Mouse (Mus musculus): Measurements from ENCODE around the gene Slfn8. TPM values are rescaled to one million over a fixed set of nuclear protein-coding genes. Genes with fewer than 3 reads are reported as not detected.
"Not testable (repeated sequence)": the region's sequence is repeated elsewhere in the genome, so short reads cannot be mapped to it uniquely, and the experiment has no call there.

Gene Slfn8
- polyA plus RNA-seq, 1 experiment = not detected

- H3K79me3 ChIP-seq (ENCODE audit: low read depth) = no peaks in the 10 kb centered on the region
- no peak overlapping the region for H3K4me3 ChIP-seq (ENCODE audit: insufficient read depth, poor library complexity, severe bottlenecking)
- H3K36me3 ChIP-seq (ENCODE audit: control insufficient read depth, insufficient read depth) = no peaks in the 10 kb centered on the region
- TF ChIP-seq MYOD1 (IDR thresholded peaks at IDR 0.05; ENCODE audit: control insufficient read depth, insufficient read length, low read depth) (no peak), CEBPB (IDR thresholded peaks at IDR 0.05; ENCODE audit: low read depth) (no peak), MAX (IDR thresholded peaks at IDR 0.05) (no peak), USF1 (IDR thresholded peaks at IDR 0.05; ENCODE audit: low read depth) (no peak), CTCF (IDR thresholded peaks at IDR 0.05; ENCODE audit: control insufficient read depth, insufficient read depth, insufficient read length) (no peak), MYOG (IDR thresholded peaks at IDR 0.05; ENCODE audit: control insufficient read depth, extremely low read depth, insufficient read length) (no peak), FOSL1 (IDR thresholded peaks at IDR 0.05; ENCODE audit: insufficient read depth, low read length, poor library complexity, severe bottlenecking) (no peak)
- no peak overlapping the region for H3ac ChIP-seq (ENCODE audit: control insufficient read depth, insufficient read length, low read depth)
- H3K27me3 ChIP-seq (ENCODE audit: control insufficient read depth, insufficient read depth, insufficient read length) = no peaks in the 10 kb centered on the region
- no peaks in the 10 kb centered on the region for H3K79me2 ChIP-seq (ENCODE audit: control insufficient read depth, insufficient read depth)
Observed at GRCm38 (mm10) chr11:83043891-83044290, 23.3 kb upstream of the Slfn8 start.

- H3ac ChIP-seq (ENCODE audit: control insufficient read depth, insufficient read length, low read depth) = no peak overlapping the region
Observed at GRCm38 (mm10) chr11:83041000-83041399, 20.4 kb upstream of the Slfn8 start.

GRCm38 (mm10) chr11:83040325-83040724 lies 19.7 kb upstream of the Slfn8 start:
- Histone ChIP-seq H3K4me3 (ENCODE audit: insufficient read depth, poor library complexity, severe bottlenecking) (no peak overlapping the region), H3ac (ENCODE audit: control insufficient read depth, insufficient read length, low read depth) (no peak overlapping the region), H3K79me2 (ENCODE audit: control insufficient read depth, insufficient read depth) (no peaks in the 10 kb centered on the region), H3K27me3 (ENCODE audit: control insufficient read depth, insufficient read depth, insufficient read length) (no peaks in the 10 kb centered on the region), H3K36me3 (ENCODE audit: control insufficient read depth, insufficient read depth) (no peaks in the 10 kb centered on the region), H3K79me3 (ENCODE audit: low read depth) (no peaks in the 10 kb centered on the region)
- TF ChIP-seq USF1 (IDR thresholded peaks at IDR 0.05; ENCODE audit: low read depth) (no peak), FOSL1 (IDR thresholded peaks at IDR 0.05; ENCODE audit: insufficient read depth, low read length, poor library complexity, severe bottlenecking) (no peak), MYOD1 (IDR thresholded peaks at IDR 0.05; ENCODE audit: control insufficient read depth, insufficient read length, low read depth) (no peak), CTCF (IDR thresholded peaks at IDR 0.05; ENCODE audit: control insufficient read depth, insufficient read depth, insufficient read length) (no peak), CEBPB (IDR thresholded peaks at IDR 0.05; ENCODE audit: low read depth) (no peak), MAX (IDR thresholded peaks at IDR 0.05) (no peak)

More at GRCm38 (mm10) chr11:83041000-83041399, 20.4 kb upstream of the Slfn8 start:
- no peaks in the 10 kb centered on the region for H3K79me3 ChIP-seq (ENCODE audit: low read depth)
- H3K27me3 ChIP-seq (ENCODE audit: control insufficient read depth, insufficient read depth, insufficient read length) = no peaks in the 10 kb centered on the region
- no peak overlapping the region for H3K4me3 ChIP-seq (ENCODE audit: insufficient read depth, poor library complexity, severe bottlenecking)
- H3K36me3 ChIP-seq (ENCODE audit: control insufficient read depth, insufficient read depth) = no peaks in the 10 kb centered on the region
- no peaks in the 10 kb centered on the region for H3K79me2 ChIP-seq (ENCODE audit: control insufficient read depth, insufficient read depth)
- TF ChIP-seq USF1 (IDR thresholded peaks at IDR 0.05; ENCODE audit: low read depth) = no peak
- TF ChIP-seq MAX (IDR thresholded peaks at IDR 0.05) = no peak
- no peak for TF ChIP-seq CTCF (IDR thresholded peaks at IDR 0.05; ENCODE audit: control insufficient read depth, insufficient read depth, insufficient read length)
- no peak for TF ChIP-seq CEBPB (IDR thresholded peaks at IDR 0.05; ENCODE audit: low read depth)
- TF ChIP-seq MYOD1 (IDR thresholded peaks at IDR 0.05; ENCODE audit: control insufficient read depth, insufficient read length, low read depth) = no peak
- TF ChIP-seq MYOG (IDR thresholded peaks at IDR 0.05; ENCODE audit: control insufficient read depth, extremely low read depth, insufficient read length) = no peak
- TF ChIP-seq FOSL1 (IDR thresholded peaks at IDR 0.05; ENCODE audit: insufficient read depth, low read length, poor library complexity, severe bottlenecking) = no peak

DNA sequence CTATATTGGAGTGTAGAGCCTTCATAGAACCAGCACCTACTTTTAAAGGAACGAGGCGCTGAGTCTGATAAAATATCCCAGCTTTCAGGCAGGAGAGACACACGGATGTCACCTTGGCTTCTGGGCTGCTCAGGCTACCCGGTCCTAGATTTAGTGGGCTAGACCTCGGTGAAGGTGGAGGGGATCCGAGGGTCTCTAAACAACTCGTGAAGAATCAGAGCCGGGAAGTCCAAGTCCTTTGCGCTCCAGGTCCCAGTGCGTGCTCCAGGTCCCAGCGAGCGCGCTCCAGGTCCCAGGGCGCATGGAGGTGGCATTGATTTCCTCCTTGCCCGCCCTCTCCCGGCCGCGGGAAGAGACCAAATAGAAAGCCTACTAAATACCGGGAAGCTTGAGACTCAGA lies 19.2 kb upstream of the Slfn8 start:
- Histone ChIP-seq H3K36me3 (ENCODE audit: control insufficient read depth, insufficient read depth) (no peaks in the 10 kb centered on the region), H3K27me3 (ENCODE audit: control insufficient read depth, insufficient read depth, insufficient read length) (no peaks in the 10 kb centered on the region), H3K79me2 (ENCODE audit: control insufficient read depth, insufficient read depth) (no peaks in the 10 kb centered on the region), H3K4me3 (ENCODE audit: insufficient read depth, poor library complexity, severe bottlenecking) (no peak overlapping the region), H3K79me3 (ENCODE audit: low read depth) (no peaks in the 10 kb centered on the region), H3ac (ENCODE audit: control insufficient read depth, insufficient read length, low read depth) (no peak overlapping the region)
- TF ChIP-seq FOSL1 (IDR thresholded peaks at IDR 0.05; ENCODE audit: insufficient read depth, low read length, poor library complexity, severe bottlenecking) (no peak), MYOD1 (IDR thresholded peaks at IDR 0.05; ENCODE audit: control insufficient read depth, insufficient read length, low read depth) (no peak), CEBPB (IDR thresholded peaks at IDR 0.05; ENCODE audit: low read depth) (no peak), MAX (IDR thresholded peaks at IDR 0.05) (no peak), MYOG (IDR thresholded peaks at IDR 0.05; ENCODE audit: control insufficient read depth, extremely low read depth, insufficient read length) (no peak), USF1 (IDR thresholded peaks at IDR 0.05; ENCODE audit: low read depth) (no peak), CTCF (IDR thresholded peaks at IDR 0.05; ENCODE audit: control insufficient read depth, insufficient read depth, insufficient read length) (no peak)

DNA sequence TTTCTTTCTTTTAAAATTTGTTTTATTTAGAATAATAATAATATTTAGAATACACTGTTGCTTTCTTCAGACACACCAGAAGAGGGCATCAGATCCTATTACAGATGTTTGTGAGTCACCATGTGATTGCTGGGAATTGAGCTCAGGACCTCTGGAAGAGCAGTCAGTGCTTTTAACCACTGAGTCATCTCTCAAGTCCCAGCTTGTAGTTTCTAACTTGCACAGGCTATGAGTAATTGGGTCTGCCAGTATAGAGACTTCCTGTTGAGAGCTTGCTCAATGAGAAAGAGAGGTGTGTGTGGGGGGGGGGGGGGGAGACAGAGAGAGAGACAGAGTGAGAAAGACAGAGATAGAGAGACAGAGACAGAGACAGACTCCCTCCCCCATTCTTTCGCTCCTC lies 18.5 kb upstream of the Slfn8 start:
- H3K36me3 ChIP-seq (ENCODE audit: control insufficient read depth, insufficient read depth) = no peaks in the 10 kb centered on the region
- no peaks in the 10 kb centered on the region for H3K27me3 ChIP-seq (ENCODE audit: control insufficient read depth, insufficient read depth, insufficient read length)
- no peak overlapping the region for H3K4me3 ChIP-seq (ENCODE audit: insufficient read depth, poor library complexity, severe bottlenecking)
- no peak overlapping the region for H3ac ChIP-seq (ENCODE audit: control insufficient read depth, insufficient read length, low read depth)
- no peaks in the 10 kb centered on the region for H3K79me3 ChIP-seq (ENCODE audit: low read depth)
- TF ChIP-seq MYOD1 (IDR thresholded peaks at IDR 0.05; ENCODE audit: control insufficient read depth, insufficient read length, low read depth) (no peak), MAX (IDR thresholded peaks at IDR 0.05) (no peak)
- H3K79me2 ChIP-seq (ENCODE audit: control insufficient read depth, insufficient read depth) = no peaks in the 10 kb centered on the region

DNA sequence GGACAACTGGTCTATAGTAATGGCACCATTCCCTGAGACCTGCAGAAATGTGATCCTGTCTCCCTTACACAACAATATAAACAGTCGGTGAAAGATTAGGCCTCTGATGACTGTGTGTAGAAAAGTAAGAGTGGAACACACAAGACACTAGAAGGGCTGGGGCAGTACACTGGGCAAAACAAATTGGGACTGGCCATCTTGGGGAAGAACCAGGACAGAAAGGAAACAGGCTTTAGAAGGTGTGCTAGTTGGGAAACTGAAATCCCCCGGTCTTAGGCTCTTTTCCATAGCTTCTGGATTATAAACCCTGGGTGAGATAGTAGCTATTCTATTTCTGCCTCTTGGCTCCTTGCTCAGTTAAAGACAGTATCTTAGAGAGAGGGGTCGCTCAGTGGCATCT lies 18.1 kb upstream of the Slfn8 start:
- not testable (repeated sequence) for H3K79me3 ChIP-seq (ENCODE audit: low read depth); H3ac ChIP-seq (ENCODE audit: control insufficient read depth, insufficient read length, low read depth); H3K36me3 ChIP-seq (ENCODE audit: control insufficient read depth, insufficient read depth); H3K4me3 ChIP-seq (ENCODE audit: insufficient read depth, poor library complexity, severe bottlenecking); H3K79me2 ChIP-seq (ENCODE audit: control insufficient read depth, insufficient read depth); H3K27me3 ChIP-seq (ENCODE audit: control insufficient read depth, insufficient read depth, insufficient read length)

DNA sequence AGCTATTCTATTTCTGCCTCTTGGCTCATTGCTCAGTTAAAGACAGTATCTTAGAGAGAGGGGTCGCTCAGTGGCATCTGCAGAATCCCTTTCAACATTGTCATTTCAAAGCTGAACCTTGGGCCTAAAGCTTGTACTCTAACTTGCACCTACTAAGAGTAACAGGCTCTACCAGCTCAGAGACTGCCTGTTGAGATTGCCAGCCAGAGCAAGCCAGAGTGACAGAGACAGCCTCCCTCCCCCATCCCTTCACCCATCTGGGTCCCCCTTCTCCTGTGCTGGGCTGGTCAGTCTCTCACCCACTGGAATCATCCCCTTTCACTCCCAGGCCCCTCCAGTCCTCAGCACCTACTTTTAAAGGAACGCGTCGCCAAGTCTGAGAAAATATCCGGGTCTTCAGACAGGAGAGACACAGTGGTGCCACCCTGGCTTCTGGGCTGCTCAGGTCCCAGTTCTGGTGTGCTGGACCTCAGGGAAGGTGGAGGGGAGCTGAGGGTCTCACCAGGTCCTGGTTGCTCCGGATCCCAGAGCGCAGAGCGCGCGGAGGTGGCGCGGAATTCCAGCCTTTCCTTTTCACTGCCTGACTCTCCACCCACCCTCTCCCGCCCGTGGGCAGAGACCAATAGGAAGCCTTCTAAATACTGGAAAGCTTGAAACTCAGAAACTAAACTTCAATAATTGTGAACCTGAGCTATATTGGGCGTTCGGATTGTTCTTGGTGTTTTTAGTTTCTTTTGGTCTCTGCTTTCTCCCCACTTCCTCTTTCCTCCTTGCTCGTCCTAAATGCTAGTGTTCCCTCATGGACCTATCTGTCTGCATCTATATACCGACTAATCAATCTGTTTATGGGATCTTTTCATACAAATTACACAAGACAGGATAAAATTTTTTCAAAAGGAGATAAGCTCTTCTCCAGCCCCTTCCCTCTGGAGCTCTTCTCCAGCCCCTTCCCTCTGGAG lies 770 bp downstream of the Slfn8 start:
- not testable (repeated sequence) for H3ac ChIP-seq (ENCODE audit: control insufficient read depth, insufficient read length, low read depth); H3K79me2 ChIP-seq (ENCODE audit: control insufficient read depth, insufficient read depth); H3K27me3 ChIP-seq (ENCODE audit: control insufficient read depth, insufficient read depth, insufficient read length); H3K79me3 ChIP-seq (ENCODE audit: low read depth); H3K36me3 ChIP-seq (ENCODE audit: control insufficient read depth, insufficient read depth)
- peak overlapping the region; percentile 6 for H3K4me3 ChIP-seq (ENCODE audit: insufficient read depth, poor library complexity, severe bottlenecking)
